In the genomic region with DNA sequence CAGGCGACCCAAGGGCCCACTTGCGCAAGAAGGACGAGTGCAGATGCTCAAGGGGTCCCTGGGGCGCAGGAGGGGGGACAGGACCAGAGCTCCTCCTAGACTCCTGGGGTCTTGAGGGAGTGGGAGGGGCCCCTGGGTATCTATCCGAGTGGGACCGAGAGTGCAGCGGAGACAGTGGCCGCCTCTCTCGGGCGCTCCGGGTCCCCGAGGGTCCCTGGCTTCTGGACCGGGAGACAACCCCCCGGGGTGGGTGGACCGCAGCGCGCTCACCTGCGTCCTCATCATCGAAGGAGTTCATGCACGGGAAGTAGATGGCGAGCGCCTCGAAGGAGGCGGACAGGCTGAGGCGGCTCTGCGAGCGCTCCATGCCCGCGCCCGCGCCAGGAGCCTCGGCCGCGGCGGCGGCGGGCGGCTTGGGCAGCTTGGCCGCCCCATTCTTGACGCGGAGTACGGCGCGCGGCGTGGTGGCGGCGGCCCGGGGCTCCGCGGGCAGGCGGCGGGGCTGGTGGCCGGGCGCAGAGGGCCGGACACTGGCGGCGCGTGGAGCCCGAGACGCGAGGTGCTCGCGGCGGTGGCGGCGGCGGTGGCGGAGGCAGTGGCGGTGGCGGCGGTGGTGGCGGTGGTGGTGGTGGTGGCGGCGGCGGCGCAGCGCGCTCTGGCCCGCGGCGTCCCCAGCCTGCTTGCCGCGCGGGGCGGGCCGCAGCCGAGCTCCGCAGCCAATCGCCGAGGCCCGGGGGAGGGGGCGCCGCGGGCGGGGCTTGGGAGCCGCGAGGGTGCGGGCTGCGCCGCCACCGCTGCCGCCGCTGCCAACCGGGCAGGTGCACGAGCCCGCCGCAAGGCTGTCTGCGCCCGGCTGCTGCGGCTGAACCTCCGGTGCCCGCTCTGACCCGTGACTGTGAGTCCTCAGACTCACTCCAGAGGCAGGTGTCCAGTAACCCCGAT, we compare ENCODE assay signal across 9 mouse cellular contexts. TPM values are rescaled to one million over a fixed set of nuclear protein-coding genes. Genes with fewer than 3 reads are reported as not detected.
A peak's percentile ranks its signal among the peaks of the same experiment; 100 is the strongest.
DNase-seq lines count a peak whose midpoint lies in the region; ATAC-seq lines count a peak whose summit lies in the region.
"Had no signal": no experiment of that assay in that cellular context is flagged by ENCODE, and none has a peak within 500 bp of the region (broad histone marks: within the 10 kb centered on the region; RNA-seq: fewer than 3 reads in every experiment).

Rims4 (minus strand) TSS at position 367 of the 942 bp plus-strand sequence.

- no peaks in the 10 kb centered on the region for H3K4me1 ChIP-seq in liver, embryonic 13.5 days (replicated peaks)
- H3K4me1 ChIP-seq: megakaryocyte, embryonic 14.5 days had no signal

- H3K36me3 ChIP-seq in liver, embryonic 13.5 days: no peaks in the 10 kb centered on the region

- peak; percentile 52 for DNase-seq in thymus, postnatal 14 days
- DNase-seq in thymus, adult 18-20 months: no peak
- DNase-seq in cerebellum, postnatal 4 days (ENCODE audit: low spot score in 2 of 2): peak; percentile 41 to 64
- DNase-seq in gastrocnemius, postnatal 25 days: peak; percentile 39
- DNase-seq in kidney, postnatal 10 days: peak; percentile 53
- no peak for DNase-seq in liver, embryonic 13.5 days
- peak; percentile 79 for DNase-seq in right cerebral cortex, postnatal 14 days
- no peak for DNase-seq in spleen, postnatal 4 days (ENCODE audit: low spot score in 2 of 2)

- H3K9ac ChIP-seq in liver, embryonic 13.5 days: no peak within 1 kb of the TSS

- peaks cover 80% of the 10 kb centered on the region for H3K27me3 ChIP-seq in liver, embryonic 13.5 days

- H3K9me3 ChIP-seq in liver, embryonic 13.5 days (replicated peaks): no peaks in the 10 kb centered on the region
- H3K9me3 ChIP-seq: megakaryocyte, embryonic 14.5 days had no signal

- H3K4me3 ChIP-seq in liver, embryonic 13.5 days (replicated peaks): peak within 1 kb of the TSS; percentile 50
- H3K4me3 ChIP-seq: megakaryocyte, embryonic 14.5 days had no signal

- ATAC-seq in liver, embryonic 13.5 days (ENCODE audit: low read depth): no peak

- H3K4me2 ChIP-seq in liver, embryonic 13.5 days: peak within 1 kb of the TSS; percentile 64

- no peak within 1 kb of the TSS for H3K27ac ChIP-seq in liver, embryonic 13.5 days

- 3% methylated on average over 60 of the region's 115 CpGs for WGBS in liver, embryonic 13.5 days (ENCODE audit: insufficient replicate concordance)

RNA-seq across cellular contexts. Expression of gene Rims4, which starts in this region (rescaled TPM):
- 1 to 10 TPM in 1 of 2 experiments, under 1 TPM in 1; 0.86 to 2.0 TPM for total RNA-seq in gastrocnemius, postnatal 25 days (2021)
- 0.13 and 0.15 TPM in 2 replicates for polyA plus RNA-seq in liver, embryonic 13.5 days (2015; fragmentation: Nextera tagmentation; extraction: Ambion mirVana)

Comparison
In these comparisons a context has a peak if more than half of its experiments do, and no peak if none do; other contexts are left out.
1. DNase-seq: peak in thymus, postnatal 14 days (single experiment), cerebellum, postnatal 4 days (2 of 2), gastrocnemius, postnatal 25 days (single experiment), kidney, postnatal 10 days (single experiment) and right cerebral cortex, postnatal 14 days (single experiment); none in thymus, adult 18-20 months (0 of 2), liver, embryonic 13.5 days (single experiment) and spleen, postnatal 4 days (0 of 2).